Mouse (Mus musculus) kidney, embryonic 14.5 days (tissue): ENCODE measurements at regions not wholly inside any gene's neighbourhood (a gene's known extent, or its start where the extent isn't known, plus 50 kb on each side); places are given as distances from the start of the nearest gene placed in this dataset.
"Not testable (repeated sequence)": the region's sequence is repeated elsewhere in the genome, so short reads cannot be mapped to it uniquely, and the experiment has no call there.

Source experiments
- ATAC-seq: fragments of 200-750 bp; cut with Nextera tagmentation; 2 replicates; pipeline ENCODE4 v1.8.0; 2017; ENCODE audit warnings: moderate number of reproducible peaks, mild to moderate bottlenecking, moderate TSS enrichment, moderate library complexity; ENCODE audit not compliant: low FRiP score, low TSS enrichment
- H3K27ac ChIP-seq: fragments of 300-500 bp; sonication (generic); 2 replicates; pipeline ENCODE4 v1.5.1; 2014; ENCODE audit warnings: low read depth, mild to moderate bottlenecking, low read length, moderate library complexity, mixed read lengths
- H3K27me3 ChIP-seq: fragments of 300-500 bp; sonication (generic); 2 replicates; pipeline ENCODE4 v1.6.1; 2014; ENCODE audit warnings: mild to moderate bottlenecking, low read length; ENCODE audit not compliant: control insufficient read depth, insufficient read depth
- H3K36me3 ChIP-seq: fragments of 300-500 bp; sonication (generic); 2 replicates; pipeline ENCODE4 v1.6.1; 2014; ENCODE audit warnings: low read length, mixed read lengths; ENCODE audit not compliant: control insufficient read depth, insufficient read depth
- H3K4me1 ChIP-seq: fragments of 300-500 bp; sonication (generic); 2 replicates; pipeline ENCODE4 v1.6.1; 2014; ENCODE audit warnings: low read length, mixed read lengths; ENCODE audit not compliant: control insufficient read depth, insufficient read depth
- H3K4me2 ChIP-seq: fragments of 300-500 bp; sonication (generic); replicated peaks from 2 replicates; pipeline ENCODE4 v1.6.1; 2014; ENCODE audit warnings: low read depth, mild to moderate bottlenecking, low read length
- H3K4me3 ChIP-seq: fragments of 300-500 bp; sonication (generic); 2 replicates; pipeline ENCODE4 v1.5.1; 2014; ENCODE audit warnings: mild to moderate bottlenecking, low read length
- H3K9ac ChIP-seq: fragments of 300-500 bp; sonication (generic); 2 replicates; pipeline ENCODE4 v1.6.1; 2014; ENCODE audit warnings: low read depth, mild to moderate bottlenecking, low read length, moderate library complexity
- H3K9me3 ChIP-seq: fragments of 300-500 bp; sonication (generic); 2 replicates; pipeline ENCODE4 v1.6.1; 2016; ENCODE audit warnings: low read length; ENCODE audit not compliant: control insufficient read depth
- WGBS: fragments of 180-500 bp; shearing (Covaris S2); extraction: QIAGEN DNeasy Blood & Tissue Kit; methylation state at CpG from one replicate; pipeline ENCODE4 v1.1.7; 2014; 5-methylcytosine and 5-hydroxymethylcytosine counted together

GRCm38 (mm10) chr13:99128979-99129378 lies 55.6 kb upstream of the Zfp366 start:
- H3K4me1 ChIP-seq = peaks cover 4% of the 10 kb centered on the region; the same call in 1 of the 2 replicates
- H3K27ac ChIP-seq = no peak overlapping the region
- H3K9me3 ChIP-seq = no peaks in the 10 kb centered on the region
- H3K9ac ChIP-seq = no peak overlapping the region
- 29% methylated on average over 2 of the region's 2 CpGs for WGBS
- ATAC-seq = no peak
- no peaks in the 10 kb centered on the region for H3K36me3 ChIP-seq
- no peaks in the 10 kb centered on the region for H3K27me3 ChIP-seq
- H3K4me2 ChIP-seq = no peak overlapping the region
- no peak overlapping the region for H3K4me3 ChIP-seq

GRCm38 (mm10) chr13:99128284-99128691 lies 56.3 kb upstream of the Zfp366 start:
- Histone ChIP-seq H3K27me3 (no peaks in the 10 kb centered on the region), H3K4me2 (no peak overlapping the region), H3K4me3 (no peak overlapping the region), H3K9me3 (no peaks in the 10 kb centered on the region), H3K36me3 (no peaks in the 10 kb centered on the region), H3K9ac (no peak overlapping the region), H3K27ac (no peak overlapping the region), H3K4me1 (peaks cover 4% of the 10 kb centered on the region)
- 22% methylated on average over 5 of the region's 5 CpGs for WGBS
- no peak for ATAC-seq

GRCm38 (mm10) chr13:99127716-99128115 lies 56.9 kb upstream of the Zfp366 start:
- H3K9me3 ChIP-seq = no peaks in the 10 kb centered on the region
- H3K9ac ChIP-seq = no peak overlapping the region
- no peak overlapping the region for H3K27ac ChIP-seq
- ATAC-seq = no peak
- no peak overlapping the region for H3K4me2 ChIP-seq
- peaks cover 4% of the 10 kb centered on the region for H3K4me1 ChIP-seq
- no peak overlapping the region for H3K4me3 ChIP-seq
- WGBS = 86% methylated on average over 5 of the region's 5 CpGs
- no peaks in the 10 kb centered on the region for H3K27me3 ChIP-seq
- no peaks in the 10 kb centered on the region for H3K36me3 ChIP-seq

GRCm38 (mm10) chr13:99126971-99127370 lies 57.7 kb upstream of the Zfp366 start:
- H3K9ac ChIP-seq, ATAC-seq, H3K36me3 ChIP-seq, H3K4me1 ChIP-seq, H3K27me3 ChIP-seq, H3K4me3 ChIP-seq, H3K9me3 ChIP-seq, H3K27ac ChIP-seq, H3K4me2 ChIP-seq: not testable (repeated sequence)
- 95% methylated on average over 10 of the region's 10 CpGs for WGBS

DNA sequence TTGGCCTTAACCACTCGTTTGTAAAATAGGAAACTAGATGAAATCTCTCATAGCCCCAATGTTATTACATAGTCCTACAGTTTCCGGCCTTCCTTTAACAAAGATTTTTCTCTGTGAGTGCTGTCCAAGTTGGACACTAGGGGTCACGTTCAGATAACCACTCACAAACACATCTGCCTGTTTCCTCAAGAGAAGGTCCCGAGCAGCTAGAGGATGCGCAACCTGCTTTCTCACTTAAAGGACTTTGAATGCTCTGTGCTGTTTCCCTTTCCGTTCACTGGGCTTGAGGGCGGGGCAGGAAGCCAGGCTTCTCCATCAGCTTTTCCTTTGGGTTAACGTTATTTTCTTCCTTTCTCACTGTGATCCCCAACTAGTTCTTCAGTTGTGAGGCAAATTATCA lies 58.1 kb upstream of the Zfp366 start:
- no peaks in the 10 kb centered on the region for H3K9me3 ChIP-seq
- H3K9ac ChIP-seq = no peak overlapping the region
- WGBS = 84% methylated on average over 8 of the region's 8 CpGs
- peaks cover 4% of the 10 kb centered on the region for H3K4me1 ChIP-seq
- no peak overlapping the region for H3K27ac ChIP-seq
- H3K4me3 ChIP-seq = no peak overlapping the region
- H3K36me3 ChIP-seq = no peaks in the 10 kb centered on the region
- no peaks in the 10 kb centered on the region for H3K27me3 ChIP-seq
- ATAC-seq = no peak
- H3K4me2 ChIP-seq = no peak overlapping the region

DNA sequence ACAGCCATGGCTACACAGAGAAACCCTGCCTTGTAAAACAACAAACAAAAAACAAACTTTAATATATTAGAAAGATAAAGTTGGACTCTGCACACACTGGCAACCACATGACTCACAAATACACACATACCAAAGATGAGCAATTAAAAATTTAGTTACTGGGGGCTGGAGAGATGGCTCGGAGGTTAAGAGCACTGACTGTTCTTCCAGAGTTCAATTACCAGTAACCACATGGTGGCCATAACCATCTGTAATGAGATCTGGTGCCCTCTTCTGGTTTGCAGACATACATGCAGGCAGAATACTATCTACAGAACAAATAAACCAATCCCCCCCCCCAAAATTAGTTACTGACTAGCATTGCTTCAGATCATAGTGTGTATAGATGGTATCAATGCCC lies 58.7 kb upstream of the Zfp366 start:
- no peak overlapping the region for H3K9ac ChIP-seq
- no peak overlapping the region for H3K4me3 ChIP-seq
- H3K4me1 ChIP-seq = peaks cover 4% of the 10 kb centered on the region
- H3K36me3 ChIP-seq = no peaks in the 10 kb centered on the region
- H3K4me2 ChIP-seq = no peak overlapping the region
- no peaks in the 10 kb centered on the region for H3K27me3 ChIP-seq
- ATAC-seq = no peak
- WGBS = 57% methylated on average over 1 of the region's 1 CpGs
- H3K27ac ChIP-seq = no peak overlapping the region
- no peaks in the 10 kb centered on the region for H3K9me3 ChIP-seq

DNA sequence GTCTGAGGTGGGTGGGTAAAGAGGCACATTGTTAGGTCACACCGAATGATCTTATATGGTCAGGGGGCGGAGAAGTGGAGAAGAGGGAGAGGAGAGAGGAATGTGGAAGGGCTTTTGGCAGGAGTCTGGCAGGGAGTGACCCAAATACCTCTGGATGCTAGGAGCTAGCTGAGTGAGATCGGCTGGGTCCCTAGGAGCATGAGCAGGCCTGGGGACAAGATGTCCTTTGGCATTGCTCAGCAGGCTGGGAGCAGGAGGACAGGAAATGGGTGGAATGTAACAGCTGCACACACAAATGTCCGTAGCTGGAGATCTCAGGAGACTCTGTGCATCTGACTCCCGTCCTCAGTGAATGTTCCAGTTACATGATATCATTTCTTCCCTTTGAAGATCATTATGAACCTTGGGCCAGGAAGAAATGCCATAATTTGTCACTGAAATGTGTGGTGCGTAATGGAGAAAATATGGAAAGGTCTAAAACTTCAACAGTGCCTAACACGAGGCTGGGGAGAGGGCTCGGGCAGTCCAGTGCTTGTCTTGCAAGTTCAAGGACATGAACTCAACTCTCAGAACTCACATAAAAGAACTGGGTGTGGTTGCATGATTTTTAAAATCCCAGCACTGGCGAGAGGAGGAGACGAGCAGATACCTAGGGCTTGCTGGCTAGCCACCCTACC lies 59.6 kb upstream of the Zfp366 start:
- ATAC-seq = peak; percentile 50; the same call in 1 of the 2 replicates
- H3K36me3 ChIP-seq = no peaks in the 10 kb centered on the region

DNA sequence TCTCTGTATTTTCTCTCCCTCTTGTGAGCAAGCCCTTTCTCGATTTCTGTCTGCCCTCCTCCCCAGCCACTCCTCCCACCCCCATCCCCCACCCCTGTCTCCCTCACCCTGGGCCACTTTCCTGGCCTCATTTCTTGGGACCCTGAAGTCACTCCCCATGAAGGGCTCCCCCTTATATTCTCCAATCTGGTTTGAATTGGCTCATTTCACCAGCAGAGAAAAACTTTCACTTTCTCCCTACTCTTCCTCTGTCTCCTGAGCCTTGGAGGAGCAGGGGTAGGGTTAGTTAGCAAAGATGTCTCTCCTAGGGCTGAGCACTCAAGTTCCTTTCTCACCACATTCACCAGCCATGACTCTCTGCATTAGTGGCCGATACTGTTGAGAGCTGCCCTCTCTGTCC lies 60.5 kb upstream of the Zfp366 start:
- WGBS = 24% methylated on average over 2 of the region's 2 CpGs
- no peak overlapping the region for H3K4me2 ChIP-seq

More for the DNA sequence above, 59.6 kb upstream of the Zfp366 start:
- H3K9me3 ChIP-seq = no peaks in the 10 kb centered on the region
- peak overlapping the region; percentile 10; the same call in 1 of the 2 replicates for H3K27ac ChIP-seq
- 56% methylated on average over 10 of the region's 10 CpGs for WGBS
- H3K4me1 ChIP-seq = peaks cover 4% of the 10 kb centered on the region
- no peaks in the 10 kb centered on the region for H3K27me3 ChIP-seq
- H3K4me3 ChIP-seq = no peak overlapping the region
- no peak overlapping the region for H3K9ac ChIP-seq
- H3K4me2 ChIP-seq = no peak overlapping the region

DNA sequence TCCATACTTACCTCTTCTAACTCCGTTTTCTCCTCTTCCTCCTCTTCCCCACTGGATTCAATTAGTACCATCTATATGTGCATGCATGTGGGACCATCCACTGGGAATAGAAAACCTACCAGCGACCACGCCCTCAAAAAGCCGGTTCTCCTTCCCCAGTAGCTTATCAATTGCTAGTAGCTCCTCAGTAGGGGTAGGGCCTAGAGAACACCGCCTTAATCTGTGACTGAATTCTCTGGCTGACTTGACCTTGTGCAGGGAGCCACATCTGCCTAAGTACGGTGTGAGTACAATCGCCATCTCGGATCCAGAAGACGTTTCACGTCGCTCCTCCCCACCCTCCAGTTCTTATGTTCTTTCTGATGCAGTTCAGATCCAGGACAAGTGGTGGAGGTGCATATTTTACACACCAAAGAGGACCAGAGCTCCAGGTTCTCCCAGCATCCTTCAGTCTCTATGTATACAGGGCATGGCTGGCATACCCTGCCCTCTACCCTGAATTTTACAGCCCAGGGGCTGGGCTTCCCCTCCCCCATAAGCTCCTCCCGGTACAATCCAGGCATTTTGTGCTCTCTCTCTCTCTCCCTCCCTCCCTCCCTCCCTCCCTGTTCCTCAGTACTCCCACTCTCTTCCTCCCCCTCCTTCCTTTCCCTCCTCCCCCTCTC lies 61.0 kb upstream of the Zfp366 start:
- no peak overlapping the region for H3K9ac ChIP-seq
- H3K9me3 ChIP-seq = no peaks in the 10 kb centered on the region
- H3K4me1 ChIP-seq = peaks cover 4% of the 10 kb centered on the region
- no peaks in the 10 kb centered on the region for H3K27me3 ChIP-seq
- 77% methylated on average over 12 of the region's 12 CpGs for WGBS
- no peak overlapping the region for H3K4me3 ChIP-seq
- no peak overlapping the region for H3K4me2 ChIP-seq
- H3K27ac ChIP-seq = no peak overlapping the region
- peak; percentile 65 for ATAC-seq
- no peaks in the 10 kb centered on the region for H3K36me3 ChIP-seq

More for the DNA sequence above, 60.5 kb upstream of the Zfp366 start:
- Histone ChIP-seq H3K4me1 (peaks cover 4% of the 10 kb centered on the region), H3K9ac (no peak overlapping the region), H3K36me3 (no peaks in the 10 kb centered on the region), H3K4me3 (no peak overlapping the region), H3K9me3 (no peaks in the 10 kb centered on the region), H3K27ac (peak overlapping the region; percentile 38; the same call in 1 of the 2 replicates), H3K27me3 (no peaks in the 10 kb centered on the region)
- no peak for ATAC-seq
